ENCODE assay signal across 15 mouse cellular contexts in genomic region chr15:80259406-80260045, GRCm38 (mm10). TPM values are rescaled to one million over a fixed set of nuclear protein-coding genes. Genes with fewer than 3 reads are reported as not detected.
DNase-seq lines count a peak whose midpoint lies in the region; ATAC-seq and TF ChIP-seq lines count a peak whose summit lies in the region.
"Had no signal": no experiment of that assay in that cellular context is flagged by ENCODE, and none has a peak within 500 bp of the region (broad histone marks: within the 10 kb centered on the region; RNA-seq: fewer than 3 reads in every experiment).

No protein-coding gene starts in this region.

- TF ChIP-seq CTCF in liver, postnatal 0 days (IDR thresholded peaks at IDR 0.05; ENCODE audit: low read depth): no peak

- no peak for ATAC-seq in kidney, embryonic 15.5 days (replicated peaks; ENCODE audit: low FRiP score)
- ATAC-seq in liver, postnatal 0 days: no peak
- ATAC-seq in activated CD4-positive, CD25-positive, alpha-beta regulatory T cell, adult 4 months: no peak
- ATAC-seq: forebrain, postnatal 0 days; Patski had no signal

- H3K4me3 ChIP-seq in kidney, embryonic 15.5 days (replicated peaks): no peak overlapping the region
- H3K4me3 ChIP-seq in ES-E14 (ENCODE audit: insufficient read depth in 1 of 2, low read depth in 1 of 2, low read length in 2 of 2, poor library complexity in 1 of 2, severe bottlenecking in 1 of 2): no peak overlapping the region
- peak overlapping the region; percentile 0; the same call in 1 of the 2 replicates for H3K4me3 ChIP-seq in embryonic facial prominence, embryonic 10.5 days
- H3K4me3 ChIP-seq in liver, postnatal 0 days (ENCODE audit: low read depth, low read length): no peak overlapping the region

- DNase-seq in kidney, adult 9 months: no peak
- DNase-seq in ES-E14 (ENCODE audit: low read depth, low spot score): no peak
- DNase-seq in embryonic facial prominence, embryonic 10.5 days (ENCODE audit: low spot score): no peak
- DNase-seq in liver, postnatal 0 days: no peak
- DNase-seq in right cerebral cortex, adult 2 months (ENCODE audit: low spot score in 2 of 2): no peak
- DNase-seq: forebrain, postnatal 0 days; kidney, adult 8-10 months; thymus, postnatal 25 days had no signal

- no peak overlapping the region for H3K9ac ChIP-seq in kidney, embryonic 15.5 days
- H3K9ac ChIP-seq in ES-E14 (ENCODE audit: insufficient read depth, low read depth, low read length, poor library complexity, severe bottlenecking): 0 out of 2 replicates have a peak overlapping the region, but pooled peaks have one; percentile 15
- no peak overlapping the region for H3K9ac ChIP-seq in liver, postnatal 0 days (replicated peaks)
- H3K9ac ChIP-seq: forebrain, postnatal 0 days had no signal

- TF ChIP-seq EP300 in liver, postnatal 0 days (IDR thresholded peaks at IDR 0.05; ENCODE audit: low read depth): no peak

- 78% methylated on average over 8 of the region's 8 CpGs for WGBS in kidney, embryonic 15.5 days
- 65% methylated on average over 8 of the region's 8 CpGs for WGBS in embryonic facial prominence, embryonic 10.5 days
- 79% methylated on average over 8 of the region's 8 CpGs for WGBS in liver, postnatal 0 days (ENCODE audit: insufficient replicate concordance)

- H3K27me3 ChIP-seq in kidney, embryonic 15.5 days: no peaks in the 10 kb centered on the region
- no peaks in the 10 kb centered on the region for H3K27me3 ChIP-seq in embryonic facial prominence, embryonic 10.5 days (replicated peaks; ENCODE audit: low read depth, poor library complexity, severe bottlenecking)
- no peaks in the 10 kb centered on the region for H3K27me3 ChIP-seq in liver, postnatal 0 days (ENCODE audit: insufficient read depth, low read length)
- H3K27me3 ChIP-seq: Patski had no signal

- peaks cover 57% of the 10 kb centered on the region for H3K36me3 ChIP-seq in kidney, embryonic 15.5 days
- peaks cover 36% of the 10 kb centered on the region for H3K36me3 ChIP-seq in ES-E14 (ENCODE audit: control insufficient read depth, insufficient read depth, low read length, poor library complexity, severe bottlenecking)
- peaks cover 68% of the 10 kb centered on the region for H3K36me3 ChIP-seq in embryonic facial prominence, embryonic 10.5 days (replicated peaks)
- H3K36me3 ChIP-seq in liver, postnatal 0 days (replicated peaks; ENCODE audit: insufficient read depth, low read length): peaks cover 41% of the 10 kb centered on the region

- in situ Hi-C loops in ES-E14 (cut with MboI; ENCODE audit: low sequenced_read_pairs in 2 of 2, unreplicated experiment in 2 of 2): loop anchor here in 1 of 2 experiments (10.0 kb wide), 1 partner anchor 445 kb away; no protein-coding TSS in a partner anchor

- H3K27ac ChIP-seq in kidney, embryonic 15.5 days: peak overlapping the region; percentile 98
- peak overlapping the region; percentile 14 for H3K27ac ChIP-seq in ES-E14 (ENCODE audit: insufficient read depth, low read depth, low read length, poor library complexity, severe bottlenecking)
- H3K27ac ChIP-seq in embryonic facial prominence, embryonic 10.5 days (replicated peaks): no peak overlapping the region; the same call in 1 of the 2 replicates
- peak overlapping the region; percentile 99 for H3K27ac ChIP-seq in liver, postnatal 0 days (ENCODE audit: low read depth)

- no peak overlapping the region for H3K4me2 ChIP-seq in kidney, embryonic 15.5 days
- H3K4me2 ChIP-seq in liver, postnatal 0 days (ENCODE audit: low read depth, low read length): no peak overlapping the region

- H3K4me1 ChIP-seq in kidney, embryonic 15.5 days: peaks cover 48% of the 10 kb centered on the region
- peaks cover 0 to 14% of the 10 kb centered on the region in 2 experiments; a peak in 2 of 4 replicates for H3K4me1 ChIP-seq in ES-E14 (ENCODE audit: control insufficient read depth in 2 of 2, insufficient read depth in 2 of 2, low read length in 2 of 2, poor library complexity in 1 of 2)
- peaks cover 62% of the 10 kb centered on the region for H3K4me1 ChIP-seq in embryonic facial prominence, embryonic 10.5 days
- peaks cover 46% of the 10 kb centered on the region for H3K4me1 ChIP-seq in liver, postnatal 0 days (ENCODE audit: insufficient read depth)

- no peaks in the 10 kb centered on the region for H3K9me3 ChIP-seq in kidney, embryonic 15.5 days (replicated peaks)
- no peaks in the 10 kb centered on the region for H3K9me3 ChIP-seq in ES-E14 (ENCODE audit: control insufficient read depth, insufficient read depth, low read depth, low read length)
- no peaks in the 10 kb centered on the region for H3K9me3 ChIP-seq in embryonic facial prominence, embryonic 10.5 days
- H3K9me3 ChIP-seq in liver, postnatal 0 days (ENCODE audit: low read length): no peaks in the 10 kb centered on the region

TF ChIP-seq in ES-E14, 5 proteins besides CTCF, POLR2A, EP300 and RAD21:
- TF ChIP-seq MAFK (IDR thresholded peaks at IDR 0.05; ENCODE audit: insufficient read depth, low read depth, low read length) (no peak), ZC3H11A (IDR thresholded peaks at IDR 0.05; ENCODE audit: borderline replicate concordance, low read depth, low read length) (no peak), ZNF384 (IDR thresholded peaks at IDR 0.05; ENCODE audit: low read depth, low read length) (no peak), HCFC1 (IDR thresholded peaks at IDR 0.05; ENCODE audit: borderline replicate concordance, insufficient read depth, low read length) (no peak), CHD2 (IDR thresholded peaks at IDR 0.05; ENCODE audit: low read depth, low read length) (no peak)

RNA-seq across cellular contexts. Expression of gene Atf4, which starts 4.5 kb away (rescaled TPM):
- polyA plus RNA-seq in kidney, embryonic 15.5 days (2015; fragmentation: Nextera tagmentation; extraction: Ambion mirVana): 127 and 131 TPM in 2 replicates
- total RNA-seq in ES-E14 (2012; rRNA removed): 208 and 250 TPM in 2 replicates
- polyA plus RNA-seq in embryonic facial prominence, embryonic 10.5 days (2016; fragmentation: Nextera tagmentation; extraction: Ambion mirVana): 104 and 111 TPM in 2 replicates
- 64.3 and 65.7 TPM in 2 replicates for polyA plus RNA-seq in liver, postnatal 0 days (2015; fragmentation: Nextera tagmentation; extraction: Ambion mirVana)
- polyA plus RNA-seq in activated CD4-positive, CD25-positive, alpha-beta regulatory T cell, adult 4 months (2017; shearing (Covaris generic)): 10 to 100 TPM; 74.4 to 88.7 TPM

RNA-seq across cellular contexts. Expression of gene Rps19bp1, which starts 4.6 kb away (rescaled TPM):
- polyA plus RNA-seq in kidney, embryonic 15.5 days (2015; fragmentation: Nextera tagmentation; extraction: Ambion mirVana): 57.3 and 58.8 TPM in 2 replicates
- total RNA-seq in ES-E14 (2012; rRNA removed): 39.1 and 59.4 TPM in 2 replicates
- 68.1 and 73.2 TPM in 2 replicates for polyA plus RNA-seq in embryonic facial prominence, embryonic 10.5 days (2016; fragmentation: Nextera tagmentation; extraction: Ambion mirVana)
- 27.0 and 27.5 TPM in 2 replicates for polyA plus RNA-seq in liver, postnatal 0 days (2015; fragmentation: Nextera tagmentation; extraction: Ambion mirVana)
- 10 to 100 TPM; 18.9 to 21.6 TPM for polyA plus RNA-seq in activated CD4-positive, CD25-positive, alpha-beta regulatory T cell, adult 4 months (2017; shearing (Covaris generic))

RNA-seq across cellular contexts. Expression of gene AC140267.1, which starts 23.9 kb away (rescaled TPM):
- polyA plus RNA-seq in kidney, embryonic 15.5 days (2015; fragmentation: Nextera tagmentation; extraction: Ambion mirVana): not detected in 2 replicates
- total RNA-seq in ES-E14 (2012; rRNA removed): not detected in 2 replicates
- not detected in 2 replicates for polyA plus RNA-seq in embryonic facial prominence, embryonic 10.5 days (2016; fragmentation: Nextera tagmentation; extraction: Ambion mirVana)
- not detected in 2 replicates for polyA plus RNA-seq in liver, postnatal 0 days (2015; fragmentation: Nextera tagmentation; extraction: Ambion mirVana)
- not detected for polyA plus RNA-seq in activated CD4-positive, CD25-positive, alpha-beta regulatory T cell, adult 4 months (2017; shearing (Covaris generic))
- total RNA-seq: common myeloid progenitor, adult 5-6 weeks; forebrain, postnatal 0 days had no signal
- polyA plus RNA-seq: brain, embryonic 14.5 days; forebrain, postnatal 0 days; heart, embryonic 14.5 days; Patski had no signal

RNA-seq across cellular contexts. Expression of gene Mief1, which starts 25.7 kb away (rescaled TPM):
- polyA plus RNA-seq in kidney, embryonic 15.5 days (2015; fragmentation: Nextera tagmentation; extraction: Ambion mirVana): 35.3 and 37.6 TPM in 2 replicates
- 47.9 and 57.7 TPM in 2 replicates for total RNA-seq in ES-E14 (2012; rRNA removed)
- 44.4 and 44.5 TPM in 2 replicates for polyA plus RNA-seq in embryonic facial prominence, embryonic 10.5 days (2016; fragmentation: Nextera tagmentation; extraction: Ambion mirVana)
- 8.5 and 8.6 TPM in 2 replicates for polyA plus RNA-seq in liver, postnatal 0 days (2015; fragmentation: Nextera tagmentation; extraction: Ambion mirVana)
- 10 to 100 TPM; 29.3 to 37.0 TPM for polyA plus RNA-seq in activated CD4-positive, CD25-positive, alpha-beta regulatory T cell, adult 4 months (2017; shearing (Covaris generic))

RNA-seq across cellular contexts. Expression of gene Cacna1i, which starts 27.5 kb away (rescaled TPM):
- 0.03 TPM in 1 of 2 replicates, not detected in the other for polyA plus RNA-seq in kidney, embryonic 15.5 days (2015; fragmentation: Nextera tagmentation; extraction: Ambion mirVana)
- 0.69 and 1.7 TPM in 2 replicates for total RNA-seq in ES-E14 (2012; rRNA removed)
- 0.02 and 0.03 TPM in 2 replicates for polyA plus RNA-seq in embryonic facial prominence, embryonic 10.5 days (2016; fragmentation: Nextera tagmentation; extraction: Ambion mirVana)
- not detected in 2 replicates for polyA plus RNA-seq in liver, postnatal 0 days (2015; fragmentation: Nextera tagmentation; extraction: Ambion mirVana)
- polyA plus RNA-seq in activated CD4-positive, CD25-positive, alpha-beta regulatory T cell, adult 4 months (2017; shearing (Covaris generic)): under 1 TPM; 0.09 to 0.11 TPM
- total RNA-seq: common myeloid progenitor, adult 5-6 weeks; megakaryocyte, adult 5-6 weeks had no signal
- polyA plus RNA-seq: heart, embryonic 14.5 days had no signal
